Mouse (Mus musculus): ENCODE measurements at regions not wholly inside any gene's neighbourhood (a gene's known extent, or its start where the extent isn't known, plus 50 kb on each side); places are given as distances from the start of the nearest gene placed in this dataset.

GRCm38 (mm10) chr4:131216361-131216760 lies 272.2 kb downstream of the Matn1 start:
- Histone ChIP-seq H3K9ac (replicated peaks) (no peak overlapping the region), H3K36me3 (no peaks in the 10 kb centered on the region), H3K4me3 (replicated peaks) (no peak overlapping the region), H3K27ac (replicated peaks) (no peak overlapping the region), H3K4me2 (no peak overlapping the region), H3K9me3 (replicated peaks) (no peaks in the 10 kb centered on the region), H3K4me1 (no peaks in the 10 kb centered on the region), H3K27me3 (replicated peaks) (no peaks in the 10 kb centered on the region)
- 89% methylated on average over 3 of the region's 3 CpGs for WGBS
- no peak for ATAC-seq (ENCODE audit: low FRiP score)

- no peak overlapping the region for H3K4me3 ChIP-seq (replicated peaks)
- no peaks in the 10 kb centered on the region for H3K9me3 ChIP-seq (replicated peaks)
- no peak overlapping the region for H3K27ac ChIP-seq (replicated peaks)
- H3K9ac ChIP-seq (replicated peaks) = no peak overlapping the region
- H3K4me2 ChIP-seq = no peak overlapping the region
- ATAC-seq (ENCODE audit: low FRiP score) = no peak
- H3K4me1 ChIP-seq = no peaks in the 10 kb centered on the region
- H3K27me3 ChIP-seq (replicated peaks) = no peaks in the 10 kb centered on the region
- 93% methylated on average over 4 of the region's 4 CpGs for WGBS
- no peaks in the 10 kb centered on the region for H3K36me3 ChIP-seq
Measured at GRCm38 (mm10) chr4:131217083-131217482, 272.9 kb downstream of the Matn1 start.

- Histone ChIP-seq H3K27me3 (replicated peaks) (no peaks in the 10 kb centered on the region), H3K4me3 (replicated peaks) (no peak overlapping the region), H3K9me3 (replicated peaks) (no peaks in the 10 kb centered on the region), H3K36me3 (no peaks in the 10 kb centered on the region), H3K27ac (replicated peaks) (no peak overlapping the region), H3K9ac (replicated peaks) (no peak overlapping the region), H3K4me2 (no peak overlapping the region), H3K4me1 (no peaks in the 10 kb centered on the region)
- 72% methylated on average over 7 of the region's 7 CpGs for WGBS
- ATAC-seq (ENCODE audit: low FRiP score) = no peak
Measured at GRCm38 (mm10) chr4:131217571-131218155, 273.5 kb downstream of the Matn1 start.

GRCm38 (mm10) chr4:131220966-131221365 lies 276.8 kb downstream of the Matn1 start:
- no peak overlapping the region for H3K27ac ChIP-seq (replicated peaks)
- WGBS = 68% methylated on average over 10 of the region's 10 CpGs

GRCm38 (mm10) chr4:131230361-131230760 lies 286.2 kb downstream of the Matn1 start:
- no peaks in the 10 kb centered on the region for H3K9me3 ChIP-seq (replicated peaks)
- H3K4me3 ChIP-seq (replicated peaks) = no peak overlapping the region
- 92% methylated on average over 5 of the region's 5 CpGs for whole genome bisulfite sequencing
- ATAC-seq (ENCODE audit: low FRiP score) = no peak
- no peak overlapping the region for H3K9ac ChIP-seq (replicated peaks)
- no peak overlapping the region for H3K27ac ChIP-seq (replicated peaks)
- H3K4me2 ChIP-seq = no peak overlapping the region
- H3K27me3 ChIP-seq (replicated peaks) = no peaks in the 10 kb centered on the region
- no peaks in the 10 kb centered on the region for H3K36me3 ChIP-seq
- 0 out of 2 replicates have a peak, but pooled peaks cover 4% of the 10 kb centered on the region for H3K4me1 ChIP-seq

More at GRCm38 (mm10) chr4:131220966-131221365, 276.8 kb downstream of the Matn1 start:
- Histone ChIP-seq H3K9me3 (replicated peaks) (0 out of 2 replicates have a peak, but pooled peaks cover 3% of the 10 kb centered on the region), H3K4me2 (no peak overlapping the region), H3K4me3 (replicated peaks) (no peak overlapping the region), H3K9ac (replicated peaks) (no peak overlapping the region), H3K36me3 (no peaks in the 10 kb centered on the region), H3K4me1 (no peaks in the 10 kb centered on the region), H3K27me3 (replicated peaks) (no peaks in the 10 kb centered on the region)
- no peak for ATAC-seq (ENCODE audit: low FRiP score)

- H3K4me3 ChIP-seq (replicated peaks) = no peak overlapping the region
- H3K36me3 ChIP-seq = no peaks in the 10 kb centered on the region
- WGBS = 47% methylated on average over 4 of the region's 4 CpGs
- H3K9me3 ChIP-seq (replicated peaks) = no peaks in the 10 kb centered on the region
- H3K27ac ChIP-seq (replicated peaks) = no peak overlapping the region
- 0 out of 2 replicates have a peak, but pooled peaks cover 4% of the 10 kb centered on the region for H3K4me1 ChIP-seq
- no peak overlapping the region for H3K4me2 ChIP-seq
- H3K9ac ChIP-seq (replicated peaks) = no peak overlapping the region
- ATAC-seq (ENCODE audit: low FRiP score) = no peak
- no peaks in the 10 kb centered on the region for H3K27me3 ChIP-seq (replicated peaks)
Measured at GRCm38 (mm10) chr4:131236611-131237031, 292.4 kb downstream of the Matn1 start.

GRCm38 (mm10) chr4:131238591-131238990 lies 294.4 kb downstream of the Matn1 start:
- H3K4me2 ChIP-seq = no peak overlapping the region
- no peak overlapping the region for H3K4me3 ChIP-seq (replicated peaks)
- WGBS = 84% methylated on average over 3 of the region's 3 CpGs
- peaks cover 8% of the 10 kb centered on the region; the same call in 1 of the 2 replicates for H3K4me1 ChIP-seq
- H3K9ac ChIP-seq (replicated peaks) = no peak overlapping the region
- no peak overlapping the region for H3K27ac ChIP-seq (replicated peaks)
- no peaks in the 10 kb centered on the region for H3K9me3 ChIP-seq (replicated peaks)
- no peaks in the 10 kb centered on the region for H3K36me3 ChIP-seq
- no peak for ATAC-seq (ENCODE audit: low FRiP score)
- no peaks in the 10 kb centered on the region for H3K27me3 ChIP-seq (replicated peaks)

GRCm38 (mm10) chr4:131239132-131239531 lies 294.9 kb downstream of the Matn1 start:
- no peak for ATAC-seq (ENCODE audit: low FRiP score)
- H3K9ac ChIP-seq (replicated peaks) = no peak overlapping the region
- no peaks in the 10 kb centered on the region for H3K36me3 ChIP-seq
- H3K27ac ChIP-seq (replicated peaks) = no peak overlapping the region
- no peaks in the 10 kb centered on the region for H3K9me3 ChIP-seq (replicated peaks)
- H3K4me1 ChIP-seq = peaks cover 12% of the 10 kb centered on the region
- WGBS = 78% methylated on average over 5 of the region's 5 CpGs
- no peak overlapping the region for H3K4me2 ChIP-seq
- no peaks in the 10 kb centered on the region for H3K27me3 ChIP-seq (replicated peaks)
- H3K4me3 ChIP-seq (replicated peaks) = no peak overlapping the region

GRCm38 (mm10) chr4:131240457-131240856 lies 296.3 kb downstream of the Matn1 start:
- Histone ChIP-seq H3K4me2 (no peak overlapping the region), H3K9me3 (replicated peaks) (no peaks in the 10 kb centered on the region), H3K4me3 (replicated peaks) (no peak overlapping the region), H3K27me3 (replicated peaks) (no peaks in the 10 kb centered on the region), H3K9ac (replicated peaks) (no peak overlapping the region), H3K36me3 (no peaks in the 10 kb centered on the region), H3K4me1 (peaks cover 19% of the 10 kb centered on the region), H3K27ac (replicated peaks) (no peak overlapping the region)
- ATAC-seq (ENCODE audit: low FRiP score) = no peak
- WGBS = 87% methylated on average over 4 of the region's 4 CpGs

GRCm38 (mm10) chr4:131242250-131242649 lies 298.1 kb downstream of the Matn1 start:
- no peak overlapping the region for H3K4me2 ChIP-seq
- H3K27ac ChIP-seq (replicated peaks) = no peak overlapping the region
- 70% methylated on average over 4 of the region's 4 CpGs for WGBS
- H3K27me3 ChIP-seq (replicated peaks) = peaks cover 12% of the 10 kb centered on the region
- no peak overlapping the region for H3K9ac ChIP-seq (replicated peaks)
- H3K36me3 ChIP-seq = no peaks in the 10 kb centered on the region
- ATAC-seq (ENCODE audit: low FRiP score) = no peak
- no peak overlapping the region for H3K4me3 ChIP-seq (replicated peaks)
- peaks cover 19% of the 10 kb centered on the region for H3K4me1 ChIP-seq
- H3K9me3 ChIP-seq (replicated peaks) = no peaks in the 10 kb centered on the region

GRCm38 (mm10) chr4:131243744-131244387 lies 299.7 kb downstream of the Matn1 start:
- no peak overlapping the region; the same call in 1 of the 2 replicates for H3K9ac ChIP-seq (replicated peaks)
- peaks cover 12% of the 10 kb centered on the region for H3K27me3 ChIP-seq (replicated peaks)
- peak overlapping the region; percentile 79 for H3K27ac ChIP-seq (replicated peaks)
- H3K9me3 ChIP-seq (replicated peaks) = no peaks in the 10 kb centered on the region
- peaks cover 19% of the 10 kb centered on the region for H3K4me1 ChIP-seq
- peak; percentile 70; the same call in 1 of the 2 replicates for ATAC-seq (ENCODE audit: low FRiP score)
- no peaks in the 10 kb centered on the region for H3K36me3 ChIP-seq
- 18% methylated on average over 9 of the region's 9 CpGs for WGBS
- no peak overlapping the region for H3K4me3 ChIP-seq (replicated peaks)
- H3K4me2 ChIP-seq = no peak overlapping the region
